Comparison of ENCODE assay signal across 16 mouse cellular contexts in genomic region chr4:95850044-95850739, GRCm38 (mm10).
DNase-seq lines count a peak whose midpoint lies in the region; ATAC-seq and TF ChIP-seq lines count a peak whose summit lies in the region.
"Had no signal": no experiment of that assay in that cellular context is flagged by ENCODE, and none has a peak within 500 bp of the region (broad histone marks: within the 10 kb centered on the region; RNA-seq: fewer than 3 reads in every experiment).

No protein-coding gene starts in this region.

- peak; percentile 26 for DNase-seq in liver, adult 2 months (ENCODE audit: extremely low read depth, low read depth, low spot score)
- DNase-seq in B cell, adult 2 months = peak; percentile 29 to 37
- DNase-seq in ovary, postnatal 10 days (ENCODE audit: low spot score) = no peak
- DNase-seq: adrenal gland, postnatal 10 days; cerebellum, postnatal 14 days; gastrocnemius, postnatal 14 days; right cerebral cortex, postnatal 4 days had no signal

- no peak for TF ChIP-seq CTCF in liver, adult 2 months (IDR thresholded peaks at IDR 0.05; ENCODE audit: low read depth, low read length)
- TF ChIP-seq CTCF in bone marrow macrophage, adult 2 months (IDR thresholded peaks at IDR 0.05; ENCODE audit: low read depth, low read length) = no peak

- WGBS in liver, adult 2 months = 73% methylated on average over 6 of the region's 6 CpGs
- WGBS in liver, embryonic 12.5 days (ENCODE audit: insufficient replicate concordance) = 27% methylated on average over 6 of the region's 6 CpGs
- 86% methylated on average over 6 of the region's 6 CpGs for WGBS in kidney, embryonic 15.5 days
- WGBS in forebrain, embryonic 12.5 days = 92% methylated on average over 6 of the region's 6 CpGs

- H3K79me2 ChIP-seq in liver, adult 2 months (ENCODE audit: control insufficient read depth, insufficient read depth, low read length) = no peaks in the 10 kb centered on the region

- H3K27me3 ChIP-seq in liver, adult 2 months (ENCODE audit: control insufficient read depth, insufficient read depth, low read length) = no peaks in the 10 kb centered on the region
- H3K27me3 ChIP-seq in liver, embryonic 12.5 days (replicated peaks) = no peaks in the 10 kb centered on the region
- H3K27me3 ChIP-seq in kidney, embryonic 15.5 days = no peaks in the 10 kb centered on the region
- no peaks in the 10 kb centered on the region for H3K27me3 ChIP-seq in forebrain, embryonic 12.5 days
- H3K27me3 ChIP-seq: limb, embryonic 13.5 days; midbrain, embryonic 12.5 days had no signal

- H3K4me2 ChIP-seq in liver, embryonic 12.5 days = no peak overlapping the region
- H3K4me2 ChIP-seq in kidney, embryonic 15.5 days = no peak overlapping the region
- no peak overlapping the region for H3K4me2 ChIP-seq in forebrain, embryonic 12.5 days
- H3K4me2 ChIP-seq: limb, embryonic 13.5 days; midbrain, embryonic 12.5 days had no signal

- TF ChIP-seq POLR2A in liver, adult 2 months (IDR thresholded peaks at IDR 0.05; ENCODE audit: extremely low read depth, insufficient read depth, low read length) = no peak
- TF ChIP-seq POLR2A in bone marrow macrophage, adult 2 months (IDR thresholded peaks at IDR 0.05; ENCODE audit: borderline replicate concordance, low read depth, low read length) = no peak

- no peak overlapping the region for H3K27ac ChIP-seq in liver, adult 2 months (replicated peaks; ENCODE audit: insufficient read depth, low read depth, low read length)
- H3K27ac ChIP-seq in liver, embryonic 12.5 days = no peak overlapping the region
- H3K27ac ChIP-seq in bone marrow macrophage, adult 2 months (ENCODE audit: insufficient read depth, low read depth, low read length) = peak overlapping the region; percentile 100
- no peak overlapping the region for H3K27ac ChIP-seq in kidney, embryonic 15.5 days
- no peak overlapping the region for H3K27ac ChIP-seq in forebrain, embryonic 12.5 days
- H3K27ac ChIP-seq: layer of hippocampus, adult 2 months; limb, embryonic 13.5 days; midbrain, embryonic 12.5 days had no signal

- no peaks in the 10 kb centered on the region for H3K9me3 ChIP-seq in liver, embryonic 12.5 days (replicated peaks)
- no peaks in the 10 kb centered on the region for H3K9me3 ChIP-seq in kidney, embryonic 15.5 days (replicated peaks)
- no peaks in the 10 kb centered on the region for H3K9me3 ChIP-seq in forebrain, embryonic 12.5 days
- H3K9me3 ChIP-seq: limb, embryonic 13.5 days; midbrain, embryonic 12.5 days had no signal

- peaks cover 18% of the 10 kb centered on the region for H3K36me3 ChIP-seq in liver, adult 2 months (ENCODE audit: control insufficient read depth, insufficient read depth, low read length)
- H3K36me3 ChIP-seq in liver, embryonic 12.5 days = no peaks in the 10 kb centered on the region
- H3K36me3 ChIP-seq in kidney, embryonic 15.5 days = no peaks in the 10 kb centered on the region
- no peaks in the 10 kb centered on the region for H3K36me3 ChIP-seq in forebrain, embryonic 12.5 days (replicated peaks)
- H3K36me3 ChIP-seq: limb, embryonic 13.5 days; midbrain, embryonic 12.5 days had no signal

- no peak overlapping the region for H3K4me3 ChIP-seq in liver, adult 2 months (ENCODE audit: insufficient read depth, low read depth, low read length)
- no peak overlapping the region for H3K4me3 ChIP-seq in liver, embryonic 12.5 days
- H3K4me3 ChIP-seq in bone marrow macrophage, adult 2 months (ENCODE audit: insufficient read depth, low read length) = no peak overlapping the region
- H3K4me3 ChIP-seq in kidney, embryonic 15.5 days (replicated peaks) = no peak overlapping the region
- H3K4me3 ChIP-seq in forebrain, embryonic 12.5 days (replicated peaks) = no peak overlapping the region
- H3K4me3 ChIP-seq: layer of hippocampus, adult 2 months; limb, embryonic 13.5 days; midbrain, embryonic 12.5 days had no signal

- no peaks in the 10 kb centered on the region for H3K4me1 ChIP-seq in liver, adult 2 months (ENCODE audit: control insufficient read depth, insufficient read depth, low read length)
- peaks cover 4% of the 10 kb centered on the region; the same call in 1 of the 2 replicates for H3K4me1 ChIP-seq in liver, embryonic 12.5 days
- peaks cover 69% of the 10 kb centered on the region for H3K4me1 ChIP-seq in bone marrow macrophage, adult 2 months (ENCODE audit: control insufficient read depth, insufficient read depth, low read length)
- peaks cover 22% of the 10 kb centered on the region for H3K4me1 ChIP-seq in kidney, embryonic 15.5 days
- peaks cover 11% of the 10 kb centered on the region for H3K4me1 ChIP-seq in forebrain, embryonic 12.5 days

- H3K9ac ChIP-seq in liver, adult 2 months (ENCODE audit: low read depth, low read length) = no peak overlapping the region
- no peak overlapping the region for H3K9ac ChIP-seq in liver, embryonic 12.5 days
- no peak overlapping the region for H3K9ac ChIP-seq in kidney, embryonic 15.5 days
- H3K9ac ChIP-seq in forebrain, embryonic 12.5 days = no peak overlapping the region
- H3K9ac ChIP-seq: limb, embryonic 13.5 days; midbrain, embryonic 12.5 days had no signal

- ATAC-seq in liver, embryonic 12.5 days = no peak
- peak; percentile 83 for ATAC-seq in megakaryocyte, adult 5-6 weeks (ENCODE audit: poor library complexity, severe bottlenecking)
- ATAC-seq in kidney, embryonic 15.5 days (replicated peaks; ENCODE audit: low FRiP score) = no peak
- ATAC-seq in forebrain, embryonic 12.5 days (ENCODE audit: low FRiP score) = no peak
- ATAC-seq: inflammation-experienced regulatory T-cells, adult 6 months had no signal
